Mouse (Mus musculus): ENCODE data around the gene Cnot8. TPM values are rescaled to one million over a fixed set of nuclear protein-coding genes. Genes with fewer than 3 reads are reported as not detected.

Gene Cnot8
- polyA plus RNA-seq, 1 experiment from 2014 or later = 34.1 TPM

GRCm38 (mm10) chr11:58103344-58103653 is 654 bp upstream of the Cnot8 start:
- Histone ChIP-seq H3K4me3 (replicated peaks) (peak overlapping the region; percentile 90), H3K4me1 (replicated peaks) (peaks cover 43% of the 10 kb centered on the region), H3K4me2 (peak overlapping the region; percentile 77), H3K9ac (peak overlapping the region; percentile 88), H3K9me3 (replicated peaks) (no peaks in the 10 kb centered on the region), H3K36me3 (replicated peaks) (0 out of 2 replicates have a peak, but pooled peaks cover 3% of the 10 kb centered on the region), H3K27me3 (peaks cover 8% of the 10 kb centered on the region), H3K27ac (replicated peaks) (peak overlapping the region; percentile 94)
- ATAC-seq (ENCODE audit: insufficient read depth) = peak; percentile 6
- 55% methylated on average over 13 of the region's 13 CpGs for WGBS (ENCODE audit: insufficient replicate concordance)

- peak overlapping the region; percentile 77 for H3K4me2 ChIP-seq
- peaks cover 11% of the 10 kb centered on the region; the same call in 1 of the 2 replicates for H3K36me3 ChIP-seq (replicated peaks)
- H3K4me3 ChIP-seq (replicated peaks) = peak overlapping the region; percentile 90
- H3K27ac ChIP-seq (replicated peaks) = peak overlapping the region; percentile 94
- peak; percentile 54 for ATAC-seq (ENCODE audit: insufficient read depth)
- no peaks in the 10 kb centered on the region for H3K27me3 ChIP-seq
- H3K9me3 ChIP-seq (replicated peaks) = no peaks in the 10 kb centered on the region
- WGBS (ENCODE audit: insufficient replicate concordance) = 1% methylated on average over 24 of the region's 24 CpGs
- peaks cover 42% of the 10 kb centered on the region for H3K4me1 ChIP-seq (replicated peaks)
- peak overlapping the region; percentile 88 for H3K9ac ChIP-seq
Observed at GRCm38 (mm10) chr11:58104351-58104791, 418 bp downstream of the Cnot8 start.

DNA sequence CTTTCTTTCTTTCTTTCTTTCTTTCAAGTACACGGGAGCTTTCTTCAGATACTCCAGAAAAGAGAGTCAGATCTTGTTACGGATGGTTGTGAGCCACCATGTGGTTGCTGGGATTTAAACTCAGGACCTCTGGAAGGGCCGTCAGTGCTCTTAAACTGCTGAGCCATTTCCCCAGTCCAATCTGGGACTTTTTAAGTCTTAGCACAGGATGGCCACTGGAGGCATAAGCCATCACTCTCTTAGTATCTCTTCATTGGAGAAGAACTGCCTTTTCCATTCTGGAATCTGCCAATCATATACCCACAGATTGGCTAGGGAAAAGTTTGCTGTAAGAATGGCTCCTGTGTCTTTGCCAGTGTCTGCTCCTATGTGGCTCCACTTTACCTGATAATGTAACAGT is 3.1 kb downstream of the Cnot8 start:
- Histone ChIP-seq H3K9me3 (replicated peaks) (no peaks in the 10 kb centered on the region), H3K4me1 (replicated peaks) (peaks cover 42% of the 10 kb centered on the region), H3K4me2 (no peak overlapping the region), H3K27me3 (no peaks in the 10 kb centered on the region), H3K36me3 (replicated peaks) (peaks cover 37% of the 10 kb centered on the region), H3K4me3 (replicated peaks) (no peak overlapping the region), H3K27ac (replicated peaks) (no peak overlapping the region), H3K9ac (no peak overlapping the region)
- ATAC-seq (ENCODE audit: insufficient read depth) = no peak
- WGBS (ENCODE audit: insufficient replicate concordance) = 53% methylated on average over 3 of the region's 3 CpGs

DNA sequence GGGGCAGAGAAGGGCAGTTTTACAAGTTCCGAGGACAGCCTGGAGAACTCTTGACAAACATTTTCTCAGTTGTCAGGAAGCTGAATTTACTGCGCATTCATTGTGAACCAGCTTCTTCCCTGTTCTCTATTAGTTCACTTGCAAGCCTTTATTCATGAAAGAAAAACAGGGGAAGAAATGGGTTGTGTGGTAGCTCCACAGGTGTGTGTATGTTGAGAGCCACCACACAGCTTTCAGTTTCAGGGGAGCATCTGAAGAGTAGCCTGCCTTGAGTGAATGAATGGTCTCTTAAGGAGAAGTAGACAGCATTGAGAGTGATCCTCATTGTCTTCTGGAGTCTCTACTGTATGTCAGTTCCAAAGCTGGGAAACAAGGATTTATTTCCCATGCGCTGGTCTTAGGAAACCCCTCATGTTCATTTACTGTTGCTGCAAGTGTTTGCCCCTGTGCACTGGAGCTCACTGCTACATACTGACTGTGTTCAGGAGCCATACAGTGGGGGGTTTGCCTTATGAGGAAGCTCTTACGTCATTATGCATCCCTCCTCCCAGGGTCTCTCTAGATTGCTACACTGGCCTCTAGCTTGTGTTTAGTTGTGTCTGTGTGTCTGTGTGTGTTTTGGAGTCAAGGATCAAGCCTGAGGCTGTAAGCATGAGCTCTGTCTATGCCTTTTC is 3.8 kb downstream of the Cnot8 start:
- peaks cover 42% of the 10 kb centered on the region for H3K4me1 ChIP-seq (replicated peaks)
- H3K9me3 ChIP-seq (replicated peaks) = no peaks in the 10 kb centered on the region
- H3K36me3 ChIP-seq (replicated peaks) = peaks cover 44% of the 10 kb centered on the region
- H3K4me2 ChIP-seq = no peak overlapping the region
- H3K27ac ChIP-seq (replicated peaks) = no peak overlapping the region
- 74% methylated on average over 4 of the region's 4 CpGs for WGBS (ENCODE audit: insufficient replicate concordance)
- no peak overlapping the region for H3K9ac ChIP-seq
- no peak overlapping the region for H3K4me3 ChIP-seq (replicated peaks)
- no peak for ATAC-seq (ENCODE audit: insufficient read depth)
- no peaks in the 10 kb centered on the region for H3K27me3 ChIP-seq

GRCm38 (mm10) chr11:58116560-58116959 is 12.6 kb downstream of the Cnot8 start:
- no peak overlapping the region for H3K4me3 ChIP-seq (replicated peaks)
- no peaks in the 10 kb centered on the region for H3K27me3 ChIP-seq
- H3K4me1 ChIP-seq (replicated peaks) = peaks cover 6% of the 10 kb centered on the region; the same call in 1 of the 2 replicates
- ATAC-seq (ENCODE audit: insufficient read depth) = no peak
- H3K27ac ChIP-seq (replicated peaks) = no peak overlapping the region
- H3K9ac ChIP-seq = no peak overlapping the region
- no peak overlapping the region for H3K4me2 ChIP-seq
- 25% methylated on average over 1 of the region's 1 CpGs for WGBS (ENCODE audit: insufficient replicate concordance)
- peaks cover 96% of the 10 kb centered on the region for H3K36me3 ChIP-seq (replicated peaks)
- no peaks in the 10 kb centered on the region for H3K9me3 ChIP-seq (replicated peaks)

GRCm38 (mm10) chr11:58117044-58117652 is 13.2 kb downstream of the Cnot8 start:
- Histone ChIP-seq H3K27ac (replicated peaks) (no peak overlapping the region), H3K9ac (no peak overlapping the region), H3K36me3 (replicated peaks) (peaks cover 96% of the 10 kb centered on the region), H3K4me2 (no peak overlapping the region), H3K27me3 (no peaks in the 10 kb centered on the region), H3K9me3 (replicated peaks) (no peaks in the 10 kb centered on the region), H3K4me3 (replicated peaks) (no peak overlapping the region), H3K4me1 (replicated peaks) (peaks cover 6% of the 10 kb centered on the region; the same call in 1 of the 2 replicates)
- WGBS (ENCODE audit: insufficient replicate concordance) = 82% methylated on average over 10 of the region's 10 CpGs
- no peak for ATAC-seq (ENCODE audit: insufficient read depth)

GRCm38 (mm10) chr11:58120655-58121054 is 16.7 kb downstream of the Cnot8 start:
- no peak overlapping the region for H3K9ac ChIP-seq
- H3K4me3 ChIP-seq (replicated peaks) = no peak overlapping the region
- ATAC-seq (ENCODE audit: insufficient read depth) = no peak
- no peak overlapping the region for H3K27ac ChIP-seq (replicated peaks)
- H3K36me3 ChIP-seq (replicated peaks) = peaks cover 95% of the 10 kb centered on the region
- 82% methylated on average over 3 of the region's 3 CpGs for WGBS (ENCODE audit: insufficient replicate concordance)
- peaks cover 6% of the 10 kb centered on the region; the same call in 1 of the 2 replicates for H3K4me1 ChIP-seq (replicated peaks)
- H3K9me3 ChIP-seq (replicated peaks) = no peaks in the 10 kb centered on the region
- H3K4me2 ChIP-seq = no peak overlapping the region
- H3K27me3 ChIP-seq = no peaks in the 10 kb centered on the region

DNA sequence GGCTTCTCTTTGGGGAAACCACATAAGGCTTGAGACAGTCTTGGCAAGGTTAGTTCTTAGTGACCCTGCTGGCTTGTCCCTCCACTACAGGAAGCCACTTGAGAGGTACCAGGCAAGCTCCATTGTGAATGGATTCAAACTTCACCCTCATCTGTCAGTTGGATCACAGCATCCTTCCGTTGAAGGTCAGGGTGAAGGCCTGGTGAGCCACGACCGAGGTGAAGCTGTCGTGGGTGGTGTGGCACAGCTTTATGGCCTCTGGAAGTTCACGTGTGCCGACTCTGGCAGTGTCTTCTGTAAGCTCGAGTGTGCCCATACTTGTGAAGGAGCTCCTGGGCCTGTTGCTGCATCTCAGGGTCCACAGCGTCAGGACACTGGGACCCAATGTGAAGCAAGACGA is 17.4 kb downstream of the Cnot8 start:
- H3K36me3 ChIP-seq (replicated peaks) = peaks cover 95% of the 10 kb centered on the region
- no peak overlapping the region for H3K9ac ChIP-seq
- ATAC-seq (ENCODE audit: insufficient read depth) = no peak
- H3K4me2 ChIP-seq = no peak overlapping the region
- no peaks in the 10 kb centered on the region for H3K9me3 ChIP-seq (replicated peaks)
- H3K4me1 ChIP-seq (replicated peaks) = peaks cover 1% of the 10 kb centered on the region; the same call in 1 of the 2 replicates
- H3K4me3 ChIP-seq (replicated peaks) = no peak overlapping the region
- WGBS (ENCODE audit: insufficient replicate concordance) = 77% methylated on average over 9 of the region's 9 CpGs
- no peaks in the 10 kb centered on the region for H3K27me3 ChIP-seq
- no peak overlapping the region for H3K27ac ChIP-seq (replicated peaks)

- peaks cover 89% of the 10 kb centered on the region for H3K36me3 ChIP-seq (replicated peaks)
- no peak overlapping the region for H3K4me3 ChIP-seq (replicated peaks)
- no peak for ATAC-seq (ENCODE audit: insufficient read depth)
- H3K9me3 ChIP-seq (replicated peaks) = no peaks in the 10 kb centered on the region
- H3K9ac ChIP-seq = no peak overlapping the region
- peaks cover 23% of the 10 kb centered on the region for H3K4me1 ChIP-seq (replicated peaks)
- 79% methylated on average over 2 of the region's 2 CpGs for WGBS (ENCODE audit: insufficient replicate concordance)
- H3K27me3 ChIP-seq = no peaks in the 10 kb centered on the region
- no peak overlapping the region for H3K4me2 ChIP-seq
- no peak overlapping the region for H3K27ac ChIP-seq (replicated peaks)
Observed at GRCm38 (mm10) chr11:58123711-58124110, 19.8 kb downstream of the Cnot8 start.

DNA sequence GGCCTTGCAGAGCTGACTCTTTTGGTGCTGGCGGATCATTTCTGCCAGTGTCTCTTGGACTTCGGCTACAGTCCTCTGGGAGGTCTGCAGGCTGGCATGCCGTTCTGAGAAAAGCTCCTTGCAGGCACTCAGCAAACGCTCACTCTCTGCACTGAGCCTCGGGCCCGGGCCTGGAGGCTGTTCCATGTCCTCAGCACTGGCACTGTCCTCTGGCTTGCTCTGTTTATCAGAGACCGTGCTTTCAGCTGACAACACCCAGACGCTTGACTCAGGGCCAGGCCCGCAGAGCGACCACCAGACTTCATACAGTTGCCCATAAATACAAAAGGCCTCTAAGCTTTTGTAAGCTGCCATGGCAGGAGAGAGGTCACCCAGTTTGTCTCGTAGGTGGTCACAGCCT is 21.1 kb downstream of the Cnot8 start:
- no peak overlapping the region for H3K4me2 ChIP-seq
- H3K4me3 ChIP-seq (replicated peaks) = no peak overlapping the region
- WGBS (ENCODE audit: insufficient replicate concordance) = 84% methylated on average over 11 of the region's 11 CpGs
- no peak overlapping the region for H3K27ac ChIP-seq (replicated peaks)
- H3K4me1 ChIP-seq (replicated peaks) = peaks cover 24% of the 10 kb centered on the region
- H3K36me3 ChIP-seq (replicated peaks) = peaks cover 89% of the 10 kb centered on the region
- H3K9me3 ChIP-seq (replicated peaks) = no peaks in the 10 kb centered on the region
- no peak for ATAC-seq (ENCODE audit: insufficient read depth)
- H3K9ac ChIP-seq = no peak overlapping the region
- no peaks in the 10 kb centered on the region for H3K27me3 ChIP-seq

GRCm38 (mm10) chr11:58126397-58127160 is 22.6 kb downstream of the Cnot8 start:
- no peak for ATAC-seq (ENCODE audit: insufficient read depth)

More at GRCm38 (mm10) chr11:58126397-58127160, 22.6 kb downstream of the Cnot8 start:
- H3K36me3 ChIP-seq (replicated peaks) = peaks cover 88% of the 10 kb centered on the region
- peaks cover 24% of the 10 kb centered on the region for H3K4me1 ChIP-seq (replicated peaks)
- H3K9me3 ChIP-seq (replicated peaks) = no peaks in the 10 kb centered on the region
- H3K4me2 ChIP-seq = no peak overlapping the region
- H3K4me3 ChIP-seq (replicated peaks) = no peak overlapping the region
- H3K27me3 ChIP-seq = no peaks in the 10 kb centered on the region
- H3K9ac ChIP-seq = no peak overlapping the region
- H3K27ac ChIP-seq (replicated peaks) = peak overlapping the region; percentile 65
- 79% methylated on average over 7 of the region's 7 CpGs for WGBS (ENCODE audit: insufficient replicate concordance)

All from liver, embryonic 15.5 days (tissue).